Mouse (Mus musculus) embryonic facial prominence, embryonic 11.5 days (tissue): Measurements from ENCODE around the gene Tbc1d8. TPM values are rescaled to one million over a fixed set of nuclear protein-coding genes. Genes with fewer than 3 reads are reported as not detected.
A peak's percentile ranks its signal among the peaks of the same experiment; 100 is the strongest.

ENCODE experiments used
- ATAC-seq: fragments of 200-750 bp; cut with Nextera tagmentation; replicated peaks from 2 replicates; pipeline ENCODE4 v1.8.0; 2017; ENCODE audit warnings: low read depth; ENCODE audit not compliant: insufficient number of reproducible peaks, low FRiP score, low TSS enrichment
- DNase-seq: peaks from one replicate; pipeline ENCODE4 v3.0.0-alpha.2; 2015; ENCODE audit warnings: low spot score
- H3K27ac ChIP-seq: fragments of 300-500 bp; sonication (generic); replicated peaks from 2 replicates; pipeline ENCODE4 v1.5.1; 2014; ENCODE audit warnings: mild to moderate bottlenecking, low read depth, low read length, control low read depth
- H3K27me3 ChIP-seq: fragments of 300-500 bp; sonication (generic); 2 replicates; pipeline ENCODE4 v1.6.1; 2014; ENCODE audit warnings: mild to moderate bottlenecking, low read length, moderate library complexity, mixed read lengths; ENCODE audit not compliant: control insufficient read depth, insufficient read depth
- H3K36me3 ChIP-seq: fragments of 300-500 bp; sonication (generic); replicated peaks from 2 replicates; pipeline ENCODE4 v1.6.1; 2014; ENCODE audit warnings: low read depth, mild to moderate bottlenecking, low read length, moderate library complexity, mixed read lengths; ENCODE audit not compliant: control insufficient read depth, insufficient read depth
- H3K4me1 ChIP-seq: fragments of 300-500 bp; sonication (generic); 2 replicates; pipeline ENCODE4 v1.6.1; 2014; ENCODE audit warnings: low read length, mixed read lengths; ENCODE audit not compliant: control insufficient read depth, insufficient read depth
- H3K4me2 ChIP-seq: fragments of 300-500 bp; sonication (generic); 2 replicates; pipeline ENCODE4 v1.6.1; 2014; ENCODE audit warnings: low read depth, mild to moderate bottlenecking, control low read depth, low read length, moderate library complexity
- H3K4me3 ChIP-seq: fragments of 300-500 bp; sonication (generic); 2 replicates; pipeline ENCODE4 v1.5.1; 2014; ENCODE audit warnings: low read depth, low read length, control low read depth
- H3K9ac ChIP-seq: fragments of 300-500 bp; sonication (generic); replicated peaks from 2 replicates; pipeline ENCODE4 v1.6.1; 2014; ENCODE audit warnings: mild to moderate bottlenecking, control low read depth, low read length
- H3K9me3 ChIP-seq: fragments of 300-500 bp; sonication (generic); replicated peaks from 2 replicates; pipeline ENCODE4 v1.6.1; 2016; ENCODE audit warnings: mild to moderate bottlenecking, low read length, inconsistent platforms, mixed read lengths; ENCODE audit not compliant: control insufficient read depth
- WGBS: fragments of 180-500 bp; shearing (Covaris S2); extraction: QIAGEN DNeasy Blood & Tissue Kit; methylation state at CpG from one replicate; pipeline ENCODE4 v1.1.7; 2014; 5-methylcytosine and 5-hydroxymethylcytosine counted together
- polyA plus RNA-seq: library from polyadenylated mRNA; unstranded; fragments of >200 nt; fragmentation: Nextera tagmentation; extraction: Ambion mirVana; gene quantifications from 2 replicates; pipeline ENCODE4 v1.2.1, GENCODE M21; 2014

Gene Tbc1d8
- polyA plus RNA-seq, 1 experiment from 2014 or later, result 4.6 TPM

DNA sequence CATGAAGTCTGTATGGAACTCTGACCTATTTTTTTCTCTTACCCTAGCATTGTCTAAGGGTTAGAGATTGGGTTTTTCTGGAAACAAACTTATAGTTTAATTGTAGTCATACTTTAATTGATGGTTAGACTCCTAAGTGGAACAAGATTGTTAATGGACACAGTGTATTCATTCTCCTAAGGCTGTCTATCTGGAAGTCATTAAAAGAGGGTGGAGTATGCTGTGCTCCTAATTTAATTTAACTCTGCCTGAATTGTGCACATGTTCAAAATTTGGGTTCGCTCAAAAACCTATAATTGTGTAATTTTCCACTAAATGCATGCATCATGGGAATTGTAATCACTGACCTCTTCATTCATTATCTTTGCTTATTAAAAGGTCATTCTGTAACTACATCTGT lies 113.0 kb downstream of the Tbc1d8 start:
- DNase-seq (peak; percentile 66), ATAC-seq (no peak)
- 47% methylated on average over 1 of the region's 1 CpGs for WGBS
- H3K27ac ChIP-seq, result no peak overlapping the region
- H3K9me3 ChIP-seq, result no peaks in the 10 kb centered on the region
- no peaks in the 10 kb centered on the region for H3K4me1 ChIP-seq
- H3K4me2 ChIP-seq, result no peak overlapping the region
- H3K27me3 ChIP-seq, result no peaks in the 10 kb centered on the region
- no peak overlapping the region for H3K4me3 ChIP-seq
- H3K9ac ChIP-seq, result no peak overlapping the region
- peaks cover 2% of the 10 kb centered on the region for H3K36me3 ChIP-seq

DNA sequence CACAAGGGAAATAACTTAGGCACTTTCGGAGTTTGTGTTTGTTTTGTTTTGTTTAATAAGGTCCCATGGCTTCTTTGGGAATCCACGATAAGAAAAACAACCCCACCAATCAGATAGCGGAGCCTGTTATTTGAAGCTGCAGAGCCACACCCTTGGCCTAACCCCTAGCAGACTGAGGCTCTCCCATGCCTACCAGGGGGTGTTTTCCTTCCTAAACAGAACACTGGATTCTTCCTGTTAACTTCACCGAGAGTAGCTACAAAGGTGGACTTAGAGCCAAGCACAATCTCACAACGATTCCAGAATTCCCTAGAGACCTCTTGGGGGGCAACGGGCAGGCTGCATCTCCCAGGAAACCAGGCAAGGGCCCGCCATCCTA lies 116.1 kb downstream of the Tbc1d8 start:
- Histone ChIP-seq H3K4me2 (no peak overlapping the region), H3K27me3 (no peaks in the 10 kb centered on the region), H3K9ac (no peak overlapping the region), H3K9me3 (no peaks in the 10 kb centered on the region), H3K4me1 (no peaks in the 10 kb centered on the region), H3K27ac (no peak overlapping the region), H3K36me3 (no peaks in the 10 kb centered on the region), H3K4me3 (no peak overlapping the region)
- no peak for ATAC-seq
- WGBS, result 48% methylated on average over 7 of the region's 7 CpGs
- no peak for DNase-seq

DNA sequence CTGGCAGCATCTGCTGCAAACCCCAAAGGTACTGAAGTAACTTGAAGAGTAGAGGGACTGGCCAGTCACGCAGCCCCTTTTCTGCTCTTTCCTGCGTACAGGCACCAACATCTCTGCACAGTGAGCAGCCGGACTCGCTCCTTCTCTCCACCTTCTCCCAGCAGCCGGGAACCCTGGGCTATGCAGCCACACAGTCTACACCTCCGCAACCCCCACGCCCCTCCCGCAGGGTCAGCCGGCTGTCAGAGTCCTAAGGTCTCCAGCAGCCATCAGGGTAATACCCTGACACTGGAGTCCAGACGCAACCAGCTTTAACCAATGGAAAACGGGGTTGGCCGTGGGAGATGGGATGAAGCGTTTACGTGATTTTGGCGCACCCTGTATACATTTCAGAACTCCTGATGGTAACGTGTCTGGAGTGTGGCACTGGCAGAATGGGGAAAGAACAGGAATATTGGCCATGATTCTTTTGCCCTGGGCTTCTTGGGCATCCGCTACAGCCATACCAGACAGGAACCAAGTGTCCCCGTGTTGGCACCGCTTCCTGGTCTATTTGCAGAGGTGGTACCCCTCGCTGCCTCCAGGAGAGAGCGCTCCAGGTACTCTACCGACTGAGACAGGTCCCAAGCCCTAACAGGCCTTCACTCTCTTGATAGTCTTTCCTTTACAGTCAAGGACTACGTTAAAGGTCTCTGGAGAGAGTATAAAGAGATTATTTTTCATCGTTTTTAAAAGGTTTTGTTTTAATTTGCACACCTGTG lies 116.6 kb downstream of the Tbc1d8 start:
- no peak for DNase-seq
- Histone ChIP-seq H3K9ac (peak overlapping the region; percentile 37), H3K4me3 (peak overlapping the region; percentile 17; the same call in 1 of the 2 replicates), H3K9me3 (no peaks in the 10 kb centered on the region), H3K27me3 (no peaks in the 10 kb centered on the region), H3K4me1 (no peaks in the 10 kb centered on the region), H3K4me2 (peak overlapping the region; percentile 45), H3K27ac (no peak overlapping the region), H3K36me3 (no peaks in the 10 kb centered on the region)
- 30% methylated on average over 24 of the region's 24 CpGs for WGBS
- ATAC-seq, result no peak; the same call in 1 of the 2 replicates

DNA sequence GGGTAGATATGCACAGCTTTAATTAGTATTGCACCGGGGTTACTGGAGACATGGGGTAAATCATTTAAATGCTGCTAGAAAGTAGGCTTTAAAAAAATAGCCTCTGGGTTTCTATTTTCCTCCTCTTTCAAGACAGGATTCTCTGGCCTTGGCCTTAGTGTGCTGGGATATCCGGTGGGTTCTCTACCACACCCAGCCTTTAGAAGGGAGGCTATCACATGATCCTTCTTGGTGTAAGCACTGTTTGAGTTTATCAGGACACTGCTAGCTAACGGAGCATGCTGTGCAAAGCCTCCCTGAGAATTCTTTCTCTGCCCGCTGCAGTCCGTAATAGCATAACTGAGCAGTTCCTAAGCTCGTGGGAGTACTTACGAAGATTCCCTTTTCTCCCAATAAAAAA lies 129.1 kb downstream of the Tbc1d8 start:
- Histone ChIP-seq H3K4me2 (no peak overlapping the region), H3K4me3 (no peak overlapping the region), H3K4me1 (no peaks in the 10 kb centered on the region), H3K9ac (no peak overlapping the region), H3K36me3 (no peaks in the 10 kb centered on the region), H3K27me3 (no peaks in the 10 kb centered on the region), H3K27ac (no peak overlapping the region), H3K9me3 (no peaks in the 10 kb centered on the region)
- DNase-seq (no peak), ATAC-seq (no peak)
- 88% methylated on average over 7 of the region's 7 CpGs for WGBS

DNA sequence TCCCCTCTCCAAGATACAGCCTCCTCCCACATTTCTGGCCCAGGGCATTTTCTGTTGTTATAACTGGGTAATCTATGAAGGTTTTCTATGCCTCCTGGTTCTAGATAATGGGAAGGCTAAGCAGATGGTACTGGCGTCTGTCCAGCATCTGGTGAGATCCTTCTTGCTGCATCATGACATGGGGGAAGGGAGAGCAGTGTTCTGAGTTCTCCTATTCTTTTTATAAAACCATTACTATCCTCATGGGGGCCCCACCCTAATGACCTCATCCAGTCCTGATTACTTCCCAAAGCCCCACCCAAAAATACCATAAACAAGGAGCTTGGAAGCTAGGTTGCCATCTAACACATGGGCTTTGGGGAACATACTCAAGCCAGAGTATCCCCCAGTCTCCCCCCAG lies 129.6 kb downstream of the Tbc1d8 start:
- Histone ChIP-seq H3K27ac (no peak overlapping the region), H3K9me3 (no peaks in the 10 kb centered on the region), H3K27me3 (no peaks in the 10 kb centered on the region), H3K36me3 (no peaks in the 10 kb centered on the region), H3K4me1 (no peaks in the 10 kb centered on the region), H3K9ac (no peak overlapping the region), H3K4me3 (no peak overlapping the region), H3K4me2 (no peak overlapping the region)
- WGBS, result 70% methylated on average over 1 of the region's 1 CpGs
- ATAC-seq (no peak), DNase-seq (no peak)

DNA sequence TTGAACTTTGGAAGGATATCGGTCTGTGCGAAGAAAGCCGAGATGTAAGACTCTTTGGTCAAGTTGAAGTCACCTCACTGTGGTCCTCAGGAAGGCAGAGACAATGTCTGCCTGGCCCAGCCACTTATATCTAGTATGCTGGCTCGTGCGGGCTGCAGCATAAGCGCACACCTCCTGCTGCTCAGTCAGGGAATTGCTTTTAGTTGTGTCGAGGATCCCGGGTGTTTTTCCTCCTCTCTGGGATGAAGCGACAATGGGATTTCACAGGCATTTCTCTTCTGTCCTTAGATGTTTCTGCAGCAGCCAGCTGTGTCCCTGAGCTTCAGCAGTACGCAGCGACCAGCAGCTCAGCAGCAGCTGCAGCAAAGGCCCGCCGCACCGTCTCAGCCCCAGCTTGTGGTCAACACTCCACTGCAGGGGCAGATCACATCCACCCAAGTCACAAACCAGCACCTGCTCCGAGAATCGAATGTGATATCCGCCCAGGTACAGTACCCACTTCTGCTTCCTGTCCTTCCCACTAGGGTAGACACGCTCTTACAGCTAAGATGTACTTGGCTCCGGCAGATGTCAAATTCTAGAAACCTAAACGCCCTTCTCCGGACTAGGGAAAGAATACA lies 133.5 kb downstream of the Tbc1d8 start:
- Histone ChIP-seq H3K4me3 (no peak overlapping the region), H3K9ac (no peak overlapping the region), H3K9me3 (no peaks in the 10 kb centered on the region), H3K36me3 (no peaks in the 10 kb centered on the region), H3K27ac (no peak overlapping the region), H3K4me1 (no peaks in the 10 kb centered on the region), H3K27me3 (no peaks in the 10 kb centered on the region), H3K4me2 (no peak overlapping the region)
- peak; percentile 50 for DNase-seq
- 63% methylated on average over 21 of the region's 21 CpGs for WGBS
- no peak for ATAC-seq

DNA sequence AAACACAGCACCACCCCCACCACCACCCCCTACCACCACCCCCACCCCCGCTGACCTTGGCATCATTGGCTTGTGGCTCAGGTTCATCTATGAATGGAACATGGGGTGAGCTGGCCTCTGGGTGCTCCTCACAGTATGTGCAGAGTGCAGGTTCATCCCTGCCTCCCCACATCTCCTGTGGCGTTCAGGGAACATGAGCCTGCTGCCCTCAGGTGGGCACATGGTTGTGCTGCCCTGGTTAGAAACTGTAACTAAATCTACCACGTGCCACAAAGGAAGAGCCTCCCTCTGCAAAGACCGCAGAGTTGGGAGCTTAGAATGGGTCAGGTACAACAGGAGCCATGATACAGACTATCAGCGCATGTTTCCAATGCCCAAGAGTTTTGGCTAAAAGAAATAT lies 135.3 kb downstream of the Tbc1d8 start:
- Histone ChIP-seq H3K27me3 (no peaks in the 10 kb centered on the region), H3K9me3 (no peaks in the 10 kb centered on the region), H3K9ac (no peak overlapping the region), H3K36me3 (no peaks in the 10 kb centered on the region), H3K27ac (no peak overlapping the region), H3K4me3 (no peak overlapping the region), H3K4me1 (no peaks in the 10 kb centered on the region), H3K4me2 (no peak overlapping the region)
- DNase-seq (no peak), ATAC-seq (no peak)
- WGBS, result 73% methylated on average over 5 of the region's 5 CpGs

DNA sequence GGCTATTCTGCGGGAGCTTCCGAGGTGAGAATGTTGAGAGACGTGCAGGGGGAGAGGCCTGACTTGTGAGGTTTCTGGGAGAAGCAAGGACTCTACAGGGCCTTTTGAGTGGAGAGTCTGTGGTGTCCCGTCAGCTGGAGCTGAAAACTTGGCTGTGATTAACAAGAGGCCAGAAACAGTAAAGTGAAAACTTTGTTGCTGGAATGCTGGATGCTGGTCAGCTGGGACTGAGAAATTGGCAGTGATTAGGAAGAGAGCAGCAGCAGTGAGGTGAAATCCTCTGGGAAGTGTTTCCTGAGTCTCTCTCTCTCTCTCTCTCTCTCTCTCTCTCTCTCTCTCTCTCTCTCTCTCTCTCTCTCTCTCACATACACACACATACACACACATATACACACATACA lies 136.7 kb downstream of the Tbc1d8 start:
- Histone ChIP-seq H3K4me2 (no peak overlapping the region), H3K4me3 (no peak overlapping the region), H3K9ac (no peak overlapping the region), H3K27me3 (no peaks in the 10 kb centered on the region), H3K9me3 (no peaks in the 10 kb centered on the region), H3K27ac (no peak overlapping the region), H3K36me3 (no peaks in the 10 kb centered on the region), H3K4me1 (no peaks in the 10 kb centered on the region)
- DNase-seq, result no peak
- no peak for ATAC-seq
- WGBS, result 79% methylated on average over 4 of the region's 4 CpGs
